Mouse (Mus musculus) olfactory bulb, adult 2 months (tissue): Measurements from ENCODE around the gene Cdkal1.

ENCODE experiments used
- CTCF ChIP-seq: fragments of 200-500 bp; IDR thresholded peaks from 2 replicates; pipeline ENCODE4 v1.5.1; 2012; ENCODE audit warnings: low read depth, mild to moderate bottlenecking, low read length, moderate library complexity; ENCODE audit not compliant: insufficient read depth
- POLR2A ChIP-seq: fragments of 200-500 bp; IDR thresholded peaks from 2 replicates; pipeline ENCODE4 v1.6.1; 2012; ENCODE audit warnings: mild to moderate bottlenecking, low read depth, low read length, moderate library complexity; ENCODE audit not compliant: insufficient read depth

DNA sequence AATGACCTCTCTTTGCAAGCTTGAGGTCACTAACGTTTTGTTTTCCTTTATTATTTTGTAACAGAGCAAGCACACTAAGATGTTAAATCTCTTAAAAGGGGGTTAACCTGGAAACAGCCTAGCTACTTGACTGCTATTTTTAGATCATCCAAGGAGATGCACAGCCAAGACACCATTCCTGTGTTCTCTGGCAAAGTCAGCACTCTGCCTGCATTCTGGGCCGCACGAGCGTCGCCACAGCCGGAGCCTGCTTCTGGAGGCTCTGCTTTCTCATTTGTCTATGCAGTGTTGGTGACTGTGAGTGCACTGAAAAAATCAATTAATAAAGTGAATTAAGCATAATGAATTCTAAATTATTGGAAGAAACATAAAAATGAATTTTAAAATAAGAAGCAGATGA lies 440.6 kb downstream of the Cdkal1 start:
- no peak for TF ChIP-seq CTCF
- no peak for TF ChIP-seq POLR2A
